Mouse (Mus musculus) frontal cortex, postnatal 25 days (tissue): Measurements from ENCODE around the gene Slc41a3.

ENCODE experiments used
- DNase-seq, 2 experiments: peaks; one replicate each; pipeline ENCODE4 v3.0.0; 2022; ENCODE audit warnings: low spot score in 2 of 2

Slc41a3 gene

DNA sequence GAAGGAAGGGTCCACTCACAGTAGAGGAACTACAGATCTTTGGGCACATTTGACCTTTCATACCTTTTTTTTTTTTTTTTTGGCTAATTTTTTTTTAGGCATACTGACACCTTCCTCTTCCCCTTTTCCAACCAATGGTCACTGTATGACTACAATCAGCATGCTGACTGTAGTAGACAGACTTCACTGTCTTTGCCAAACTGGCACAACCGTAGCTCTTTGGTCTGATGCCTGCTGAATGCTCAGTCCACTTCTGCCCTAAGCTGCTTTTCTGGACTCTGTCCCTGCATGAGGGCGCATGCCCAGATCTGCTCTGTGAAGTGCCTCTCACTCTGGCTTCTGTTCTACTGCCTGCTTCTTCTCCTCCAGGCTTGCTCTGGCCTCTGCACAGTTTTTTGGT, 6.9 kb upstream of the Slc41a3 start:
- no peak for DNase-seq

DNA sequence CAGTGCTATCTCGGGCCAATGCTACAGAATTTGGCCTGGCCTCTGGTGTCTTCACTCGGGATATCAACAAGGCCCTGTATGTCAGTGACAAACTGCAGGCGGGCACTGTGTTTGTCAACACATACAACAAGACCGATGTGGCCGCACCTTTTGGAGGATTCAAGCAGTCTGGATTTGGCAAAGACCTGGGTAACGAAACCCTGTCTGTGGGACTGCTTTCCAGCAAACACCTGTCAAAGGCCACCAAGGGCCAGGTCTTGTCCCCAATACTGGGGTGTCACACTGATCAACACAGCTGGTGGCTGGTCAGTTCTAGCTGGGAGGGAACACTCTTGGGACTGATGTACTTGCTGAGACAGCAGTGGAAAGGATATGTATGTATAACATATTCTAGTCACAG, 6.3 kb upstream of the Slc41a3 start:
- no peak for DNase-seq

DNA sequence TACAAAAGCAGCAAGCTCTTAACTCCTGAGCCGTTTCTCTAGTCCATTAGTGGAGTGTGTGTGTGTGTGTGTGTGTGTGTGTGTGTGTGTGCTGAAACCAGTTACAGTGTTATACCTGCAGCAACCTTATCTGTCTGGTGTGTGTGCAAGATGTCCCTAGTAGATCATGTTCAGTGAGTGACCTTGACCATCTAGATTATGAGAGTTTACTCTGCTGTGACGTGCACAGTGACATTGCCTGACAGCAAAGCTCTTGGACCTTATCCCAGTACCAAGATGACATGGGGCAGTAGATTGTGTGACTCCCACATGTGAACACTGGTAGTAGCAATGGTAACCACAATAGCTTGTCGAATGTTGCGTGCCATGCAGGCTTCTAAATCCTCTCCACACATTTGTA, 4.2 kb upstream of the Slc41a3 start:
- DNase-seq, result no peak

DNA sequence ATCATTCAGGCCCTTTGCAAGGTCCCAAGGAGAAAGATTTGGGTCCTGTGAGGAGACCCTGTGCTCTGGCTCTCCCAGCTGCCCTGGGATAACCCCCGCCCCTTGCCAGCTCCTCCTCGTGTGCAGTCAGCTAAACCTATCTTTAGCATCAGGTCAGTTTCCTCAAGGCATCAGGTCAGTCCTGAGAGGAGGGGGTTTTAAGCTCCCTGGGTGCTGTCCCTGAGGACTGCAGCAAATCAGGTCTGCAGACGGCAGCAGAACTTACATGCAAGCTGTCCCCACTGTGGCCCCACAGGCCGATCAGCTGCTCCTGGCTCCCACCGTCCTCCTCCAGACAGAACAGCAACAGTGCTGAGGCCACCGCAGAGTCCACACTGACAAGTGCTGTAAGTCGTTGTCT, 2.8 kb upstream of the Slc41a3 start:
- DNase-seq, result no peak

DNA sequence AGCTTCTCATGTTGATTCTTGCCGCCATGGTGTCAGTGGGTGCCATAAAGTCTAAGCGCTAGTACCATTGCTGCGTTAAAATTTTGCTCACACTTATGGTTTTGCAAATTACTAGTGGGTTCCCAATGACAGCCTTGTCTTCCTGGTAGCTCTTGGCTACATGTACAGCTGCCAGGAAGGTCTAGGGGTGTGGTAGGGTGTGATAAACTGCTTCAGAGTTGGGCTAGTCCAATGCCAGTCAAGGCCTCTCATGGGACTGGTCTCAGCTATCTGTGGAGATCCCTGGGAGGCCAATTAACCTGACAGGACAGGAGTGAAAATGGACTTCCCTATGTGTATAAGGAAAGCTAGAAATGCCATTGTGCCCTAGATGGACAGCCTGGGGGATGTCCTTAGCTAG, 2.2 kb upstream of the Slc41a3 start:
- DNase-seq, result no peak

DNA sequence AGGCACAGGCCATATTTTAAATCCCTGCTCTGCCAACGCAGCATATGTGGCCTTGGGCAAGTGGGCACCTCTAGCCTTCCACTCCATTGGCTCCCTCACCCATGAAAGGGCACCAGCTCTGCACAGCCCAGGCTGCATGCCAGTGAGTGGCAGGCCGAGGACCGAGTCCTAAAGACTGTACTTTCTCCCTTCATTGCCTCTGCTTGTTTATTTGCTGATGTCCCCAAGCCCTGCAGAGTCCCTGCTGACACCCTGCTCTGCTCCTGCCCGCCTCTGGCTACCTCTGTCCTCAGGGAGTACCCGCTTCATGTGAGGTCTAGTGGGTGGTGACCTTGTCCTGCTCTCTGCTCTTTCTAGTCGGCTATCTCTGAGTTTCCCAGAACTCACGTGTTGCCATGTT, 1.4 kb upstream of the Slc41a3 start:
- no peak for DNase-seq

DNA sequence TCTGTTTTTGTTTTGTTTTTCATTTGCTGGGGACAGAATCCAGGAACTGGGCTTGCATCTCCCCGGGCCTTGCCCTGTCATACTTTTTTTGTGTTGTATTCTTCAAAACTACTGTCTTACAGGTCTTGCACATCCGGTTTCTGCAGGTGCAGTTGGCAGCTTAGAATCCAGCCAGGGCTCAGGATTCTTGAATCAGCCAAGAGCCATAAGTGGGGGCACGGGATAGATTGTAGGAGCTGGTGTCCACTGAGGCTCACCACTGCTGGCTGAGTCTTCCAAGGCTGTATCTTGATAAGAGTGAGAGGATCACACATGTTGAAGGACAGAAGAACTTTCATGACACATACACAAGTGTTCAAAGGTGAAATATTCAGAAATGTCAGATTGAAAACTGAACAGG, 395 bp upstream of the Slc41a3 start:
- DNase-seq, result no peak

DNA sequence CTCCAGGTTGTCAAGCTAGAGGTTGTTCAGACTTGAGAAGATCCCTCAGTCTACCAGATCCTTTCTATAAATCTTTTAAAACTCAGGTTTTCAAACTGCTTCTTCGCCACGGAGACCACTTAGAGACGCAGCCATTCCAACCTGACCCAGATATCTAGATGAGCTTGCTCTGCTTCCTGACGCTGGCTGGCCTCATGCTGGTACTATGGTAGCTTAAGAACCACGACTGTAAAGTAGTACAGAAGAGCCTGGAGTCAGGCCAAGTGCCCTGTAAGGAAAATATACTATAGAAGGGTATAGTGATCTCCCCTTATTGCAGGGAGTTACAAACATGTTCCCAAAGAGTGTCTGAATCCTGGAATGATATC, 757 bp downstream of the Slc41a3 start:
- no peak for DNase-seq

DNA sequence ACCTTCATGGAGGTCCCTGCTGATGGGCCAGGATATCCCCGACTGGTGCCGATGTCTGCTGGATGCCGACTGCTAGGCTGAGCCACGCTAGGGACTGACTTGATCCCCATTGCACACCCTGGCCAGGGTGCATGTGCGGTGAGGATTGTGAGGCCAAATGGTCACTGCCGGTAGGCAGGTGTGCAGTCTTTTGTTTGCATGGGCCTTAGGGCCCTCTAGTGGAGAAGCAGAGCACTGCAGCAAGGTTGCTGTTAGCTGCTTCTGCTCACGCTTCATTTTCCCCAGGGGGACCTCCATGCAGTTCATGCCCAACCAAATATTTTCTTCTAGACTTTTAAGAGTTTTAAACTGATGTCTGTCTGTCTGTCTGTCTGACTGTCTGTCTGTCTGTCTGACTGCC, 2.0 kb downstream of the Slc41a3 start:
- DNase-seq, result peak; percentile 31 to 41

DNA sequence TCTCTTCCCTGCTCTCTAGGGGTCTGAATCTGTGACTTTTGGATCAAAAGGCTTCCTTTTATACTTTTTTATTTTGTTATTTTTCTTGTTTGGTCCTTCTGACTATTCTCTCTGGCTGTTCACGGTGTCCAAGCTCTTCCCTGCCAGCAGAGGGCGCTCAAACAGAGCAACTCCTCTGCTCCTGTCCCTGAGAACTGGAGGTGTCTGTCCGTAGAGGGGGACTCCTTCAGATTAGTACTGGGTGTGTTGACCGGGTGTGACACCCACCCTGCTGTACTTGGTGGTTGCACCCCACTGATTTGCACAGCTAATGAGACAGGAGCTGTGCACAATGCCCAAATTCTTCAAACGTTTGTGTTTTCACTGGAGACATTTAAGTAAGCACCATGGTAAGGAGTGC, 2.7 kb downstream of the Slc41a3 start:
- peak in 1 of 2 experiments; percentile 36 for DNase-seq

DNA sequence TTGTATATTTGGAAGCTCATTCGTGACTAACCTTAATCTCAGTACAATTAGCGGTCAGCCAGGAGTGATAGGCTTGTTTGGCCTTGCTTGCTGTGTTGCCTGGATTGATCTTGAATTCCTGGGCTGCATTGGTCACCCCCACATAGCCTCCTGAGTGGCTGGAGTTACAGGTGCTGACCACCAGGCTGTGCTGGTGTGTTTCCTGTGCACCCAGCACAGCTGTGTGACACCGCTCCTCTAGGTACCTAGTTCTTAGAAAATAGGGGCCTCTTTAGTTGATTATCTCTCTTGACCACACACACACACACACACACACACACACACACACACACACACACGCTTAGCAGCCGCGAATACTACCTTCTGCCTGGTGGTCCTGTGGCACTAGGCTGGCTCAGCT, 3.7 kb downstream of the Slc41a3 start:
- no peak for DNase-seq

DNA sequence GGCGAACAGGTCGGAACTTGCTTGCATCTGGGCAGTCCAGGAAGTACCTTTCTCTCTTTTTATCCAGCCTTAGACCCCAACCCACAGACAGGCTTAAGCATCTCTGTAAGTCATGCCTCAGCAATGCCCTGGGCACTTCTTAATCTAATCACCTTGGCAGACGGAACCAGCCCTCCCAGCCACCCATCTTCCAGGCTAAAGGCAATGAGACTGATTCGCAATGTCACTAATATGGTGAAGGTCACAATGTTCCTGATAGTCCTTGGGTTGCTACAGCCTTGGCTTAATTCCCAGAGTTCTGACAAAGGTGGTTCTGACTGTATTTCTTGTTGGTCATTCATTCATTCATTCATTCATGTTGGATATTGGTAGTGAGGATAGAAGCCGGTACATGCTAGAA, 5.7 kb downstream of the Slc41a3 start:
- no peak for DNase-seq

DNA sequence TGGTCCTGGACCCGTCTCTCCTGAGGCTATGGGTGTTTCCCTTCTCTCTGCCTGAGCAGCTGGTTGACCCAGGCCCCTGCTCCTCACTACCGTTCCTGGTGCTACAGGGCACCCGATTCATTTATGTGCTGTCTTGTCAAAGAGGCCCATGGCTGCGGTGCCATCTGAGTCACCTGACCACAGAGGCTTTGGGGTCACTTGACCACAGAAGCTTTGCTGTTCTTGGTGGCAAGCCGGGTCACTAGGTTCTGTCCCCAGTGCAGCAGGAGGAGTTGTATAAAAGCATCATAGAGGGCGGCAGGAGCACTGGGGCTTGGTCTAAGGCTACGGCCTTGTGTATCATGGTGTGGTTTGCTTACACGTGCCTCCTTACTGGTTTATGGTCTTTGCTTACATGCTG, 8.8 kb downstream of the Slc41a3 start:
- no peak for DNase-seq

DNA sequence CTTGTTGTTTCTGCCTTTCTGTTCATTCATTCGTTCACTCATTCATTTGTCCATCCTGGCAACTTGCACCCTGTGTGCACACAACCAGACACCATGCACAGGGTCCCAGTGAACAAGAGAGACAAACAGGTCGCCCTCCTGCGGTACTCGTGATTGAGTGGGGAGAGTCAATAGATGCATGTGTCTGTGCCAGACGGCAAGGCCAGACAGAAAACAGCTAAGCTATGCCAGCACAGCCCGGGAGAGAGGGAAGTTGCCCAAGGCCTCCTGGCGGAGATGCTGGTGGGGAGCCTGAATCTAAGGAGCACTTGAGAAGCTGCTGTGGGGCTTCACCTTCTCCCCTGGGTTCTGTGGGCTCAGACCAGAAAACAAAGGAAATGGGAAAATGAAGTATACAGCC, 10.8 kb downstream of the Slc41a3 start:
- no peak for DNase-seq

DNA sequence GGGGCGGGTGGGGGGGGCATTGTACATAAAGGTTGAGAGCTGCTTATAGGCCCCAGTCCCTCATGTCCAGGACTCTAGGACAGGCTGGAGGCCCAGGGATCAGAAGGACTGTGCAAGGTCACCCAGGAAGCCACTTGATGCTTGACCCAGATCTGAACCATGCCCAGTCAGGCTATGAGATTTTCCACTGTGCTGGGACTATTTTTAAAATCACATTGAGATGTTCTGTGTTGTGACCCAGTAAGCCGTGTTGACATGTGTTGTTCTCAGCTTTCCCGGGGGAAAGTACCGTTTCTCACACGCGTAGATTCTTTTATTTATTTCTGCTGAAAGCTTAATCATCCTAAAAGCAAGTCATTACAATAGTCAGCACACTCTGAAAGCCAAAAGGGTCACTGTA, 11.5 kb downstream of the Slc41a3 start:
- DNase-seq, result no peak

DNA sequence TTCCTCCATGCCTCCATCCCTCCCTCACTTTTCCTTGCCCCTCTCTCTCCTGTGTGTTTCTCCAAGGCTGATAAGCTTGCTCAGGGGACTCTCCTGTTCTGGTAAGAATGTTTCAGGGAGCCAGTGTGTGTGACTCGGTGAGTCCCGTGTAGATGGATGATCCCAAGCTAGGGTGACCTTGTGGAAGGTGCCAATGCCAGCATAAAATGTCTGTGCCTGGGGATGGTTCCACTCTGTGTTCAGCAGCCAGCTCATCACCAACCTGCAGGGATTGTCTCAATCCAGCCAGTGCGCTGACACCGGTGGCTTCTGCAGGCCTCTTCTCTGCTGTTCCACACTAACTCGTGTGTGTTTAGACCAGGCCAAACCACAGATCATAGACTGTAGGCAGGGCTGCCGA, 12.0 kb downstream of the Slc41a3 start:
- no peak for DNase-seq

DNA sequence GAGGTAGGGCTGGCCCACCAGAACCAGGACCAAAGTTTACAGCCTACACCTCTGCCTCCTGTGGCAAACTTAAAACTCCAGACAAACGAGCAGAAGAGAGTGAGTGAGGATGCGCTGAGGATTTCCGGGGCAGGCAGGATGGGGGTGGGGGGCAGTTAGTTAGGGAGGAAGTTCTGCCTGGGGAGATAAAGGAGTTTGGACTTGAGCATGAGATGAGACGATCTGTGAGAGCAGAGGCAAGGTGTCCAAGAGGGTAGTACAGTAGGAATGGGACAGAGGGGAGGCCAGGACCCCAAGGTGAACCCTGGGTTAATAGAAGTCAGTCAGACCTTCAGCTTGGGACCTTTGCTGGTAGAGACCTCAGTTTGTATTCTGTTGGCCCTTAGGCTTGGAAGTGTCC, 13.7 kb downstream of the Slc41a3 start:
- DNase-seq, result no peak

DNA sequence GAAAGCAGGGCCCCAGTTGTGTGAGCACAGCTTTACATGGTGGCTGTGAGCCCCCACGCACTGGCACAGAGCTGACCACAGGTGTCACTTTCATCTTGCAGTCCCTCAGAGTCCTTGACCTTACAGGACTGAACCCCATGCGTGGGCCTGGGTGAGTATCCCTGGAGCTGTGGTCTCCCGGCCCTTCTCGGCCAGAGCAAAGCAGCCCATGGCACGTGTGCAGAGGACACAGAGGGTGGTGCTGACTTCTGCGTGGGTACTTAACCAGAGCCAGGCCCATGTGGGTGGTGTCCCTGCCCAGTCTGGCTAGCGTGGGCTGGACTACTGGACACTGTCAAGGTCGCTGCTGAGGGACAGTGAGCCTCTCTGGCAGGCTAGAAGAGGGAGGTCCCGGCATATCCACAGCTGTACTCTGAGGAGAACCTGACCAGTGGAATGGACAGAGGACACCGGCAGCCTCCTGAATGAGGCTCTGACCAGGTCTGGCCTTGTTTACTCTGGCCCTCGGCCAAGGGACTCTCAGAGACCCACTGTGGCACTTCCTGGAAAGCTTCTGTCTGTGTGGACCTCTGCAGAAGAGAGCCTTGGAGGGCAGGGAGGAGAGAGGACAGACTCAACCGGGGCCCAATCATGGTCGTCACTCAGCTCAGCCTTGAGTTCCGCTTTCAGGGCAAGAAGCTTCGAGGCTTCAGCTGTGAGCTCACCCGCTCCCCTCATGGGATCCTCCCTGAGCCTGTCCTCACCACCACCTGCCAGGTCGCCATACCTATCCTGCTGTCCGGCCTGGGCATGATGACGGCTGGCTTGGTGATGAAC, 14.5 kb downstream of the Slc41a3 start:
- no peak for DNase-seq

DNA sequence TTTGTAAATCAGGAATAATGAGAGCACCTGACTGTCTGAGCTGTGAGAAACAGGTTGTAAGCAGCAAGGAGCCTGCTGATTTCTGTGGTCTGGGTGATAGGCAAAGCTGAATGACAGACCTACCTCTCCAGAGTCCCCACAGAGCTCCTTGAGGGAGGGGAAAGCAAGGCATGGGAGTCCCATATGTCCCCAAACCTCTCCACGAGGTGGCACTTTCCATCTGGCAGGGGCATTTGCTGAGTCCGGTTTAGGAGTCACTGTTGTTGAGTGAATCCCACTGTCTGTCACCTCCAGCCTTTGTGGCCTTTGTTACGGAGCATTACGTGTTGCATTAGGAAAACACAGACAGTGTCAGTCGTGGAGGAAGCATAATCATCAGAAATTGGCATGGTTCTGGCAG, 15.4 kb downstream of the Slc41a3 start:
- DNase-seq, result no peak

DNA sequence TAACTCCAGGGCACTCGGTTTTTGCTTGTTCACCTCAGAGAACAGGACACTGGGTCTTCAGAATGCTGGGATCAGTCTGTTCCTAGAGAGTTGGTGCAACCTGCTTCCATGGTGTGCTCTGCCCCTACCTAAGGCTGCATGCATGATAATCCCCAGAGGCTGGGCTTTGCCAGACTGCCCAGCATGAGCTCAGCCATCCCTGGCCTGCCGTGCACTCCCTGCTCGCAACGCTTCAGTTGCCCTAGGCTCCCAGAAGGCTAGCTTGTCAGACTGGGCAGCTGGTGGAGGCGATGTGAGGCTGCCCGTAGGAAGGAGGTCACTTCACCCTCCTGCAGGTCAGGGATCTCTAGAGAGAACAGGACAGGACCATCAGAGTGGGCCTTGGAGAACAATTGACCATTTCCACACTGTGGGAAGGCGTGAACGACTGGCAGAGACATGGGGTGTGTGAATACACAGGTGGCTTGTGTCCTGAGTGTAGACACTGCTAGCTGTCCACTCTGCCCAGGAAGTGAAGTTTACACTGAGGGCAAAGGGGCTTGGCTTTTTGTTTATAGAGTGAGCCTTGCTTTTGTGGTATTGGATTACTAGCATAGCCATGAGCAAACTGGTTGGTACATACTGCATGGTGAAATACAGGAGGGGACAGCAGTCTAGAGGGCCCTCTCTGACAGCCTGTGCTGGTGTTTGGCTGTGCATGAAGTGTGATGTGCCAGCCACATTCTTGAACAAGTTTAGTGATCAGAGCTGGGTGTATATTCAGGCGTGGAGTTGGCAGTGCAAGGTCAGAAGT, 16.5 kb downstream of the Slc41a3 start:
- no peak for DNase-seq

DNA sequence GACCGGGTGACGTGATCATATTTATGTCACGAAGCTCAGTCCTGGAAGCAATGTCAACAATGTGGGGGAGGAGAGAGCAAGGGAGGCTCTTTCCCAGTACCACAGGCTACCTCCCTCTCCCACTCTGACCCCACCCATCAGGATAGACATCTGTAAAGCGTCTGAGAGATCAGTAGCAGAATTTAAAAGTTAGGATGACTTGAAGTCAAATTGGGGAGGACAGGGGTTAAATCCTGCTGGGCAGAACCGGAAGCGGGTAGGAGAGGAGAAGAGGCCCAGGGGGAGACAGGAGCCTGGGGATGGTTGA, 17.0 kb downstream of the Slc41a3 start:
- no peak for DNase-seq

DNA sequence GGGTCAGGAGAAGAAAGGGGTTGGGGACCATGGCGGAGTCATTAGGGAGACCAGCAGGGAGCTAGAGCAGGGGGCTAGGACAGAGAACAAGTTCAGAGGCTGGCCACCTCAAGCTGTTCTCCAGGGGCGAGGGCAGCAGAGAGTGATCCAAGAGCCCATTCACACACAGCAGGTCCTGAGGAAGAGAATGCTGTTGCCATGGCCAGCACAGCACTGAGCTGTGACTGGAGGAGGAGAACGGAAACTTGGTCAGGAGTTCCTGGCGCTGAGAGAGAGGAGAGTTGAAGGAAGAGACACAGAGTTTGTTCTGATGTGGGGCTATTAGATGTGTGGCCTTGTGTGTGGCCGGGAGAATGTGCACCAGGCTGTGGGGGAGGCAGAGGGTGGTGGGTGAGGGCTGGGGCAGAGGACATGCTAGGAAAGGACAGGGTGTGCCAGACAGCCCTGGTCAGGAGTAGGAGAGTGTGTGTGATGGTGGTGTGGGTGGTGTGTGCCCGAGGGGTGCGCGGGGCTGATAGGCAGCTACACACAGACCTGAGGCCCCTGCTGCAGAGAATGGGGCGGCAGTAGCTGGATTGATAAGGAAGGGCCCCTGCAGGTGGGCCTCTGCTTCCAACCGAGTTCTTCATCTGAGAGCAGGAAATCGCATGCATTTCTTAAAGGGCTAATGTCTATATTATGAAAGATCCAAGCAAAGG, 18.4 kb downstream of the Slc41a3 start:
- DNase-seq, result no peak

DNA sequence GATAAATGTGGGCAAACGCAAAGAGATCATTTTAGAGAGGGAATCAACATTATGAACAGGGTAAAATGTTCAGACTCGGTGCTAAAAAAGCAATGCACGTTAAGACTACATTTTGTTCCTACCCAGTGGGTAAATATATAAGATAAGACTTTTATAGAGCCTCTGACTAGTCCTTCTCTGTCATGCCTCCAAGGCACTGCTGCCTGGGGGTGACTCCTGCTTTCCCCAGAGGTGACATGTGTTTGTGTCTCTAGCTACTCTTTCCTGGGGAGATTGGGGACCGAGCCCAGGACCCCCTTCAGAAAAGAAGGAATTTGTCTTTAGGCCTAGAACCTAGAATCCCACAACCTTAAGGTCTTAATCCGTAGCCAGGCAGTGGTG, 18.9 kb downstream of the Slc41a3 start:
- DNase-seq, result no peak
